Mouse (Mus musculus): ENCODE data around the gene Mettl24. TPM values are rescaled to one million over a fixed set of nuclear protein-coding genes. Genes with fewer than 3 reads are reported as not detected.

The Mettl24 gene
- polyA plus RNA-seq, 1 experiment from 2014 or later: 1.2 TPM

DNA sequence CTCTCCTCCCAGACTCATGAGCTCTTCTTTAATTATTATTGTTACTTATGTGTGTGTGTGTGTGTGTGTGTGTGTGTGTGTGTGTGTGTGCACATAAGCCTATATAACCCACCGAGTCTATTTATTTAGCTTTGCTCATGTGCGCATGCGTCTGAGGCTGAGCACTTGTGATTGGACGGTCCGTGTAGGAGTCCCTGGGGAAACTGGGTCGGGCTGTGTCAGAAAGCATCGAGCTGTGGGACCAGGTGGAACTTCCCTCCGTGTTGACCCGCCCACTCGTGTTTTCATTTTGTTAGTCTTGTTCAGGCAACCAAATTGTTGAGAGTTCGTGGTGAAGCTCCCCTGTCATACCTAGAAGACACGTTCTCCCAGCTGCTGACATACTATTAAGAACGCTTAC lies 35.3 kb downstream of the Mettl24 start:
- no peaks in the 10 kb centered on the region for H3K36me3 ChIP-seq (ENCODE audit: control insufficient read depth, insufficient read depth, low read length)
- no peak overlapping the region for H3K4me3 ChIP-seq (ENCODE audit: low read depth, low read length)
- H3K9ac ChIP-seq (ENCODE audit: low read length): no peak overlapping the region
- 91% methylated on average over 13 of the region's 13 CpGs for WGBS
- H3K4me2 ChIP-seq (ENCODE audit: low read depth, low read length, severe bottlenecking): no peak overlapping the region
- H3K4me1 ChIP-seq (replicated peaks; ENCODE audit: control insufficient read depth, insufficient read depth, low read length): no peaks in the 10 kb centered on the region
- H3K9me3 ChIP-seq (ENCODE audit: control insufficient read depth, low read length): no peaks in the 10 kb centered on the region
- no peak overlapping the region for H3K27ac ChIP-seq (ENCODE audit: low read depth, low read length)
- DNase-seq (ENCODE audit: low spot score): no peak
- H3K27me3 ChIP-seq (ENCODE audit: control insufficient read depth, insufficient read depth, low read length): no peaks in the 10 kb centered on the region
- ATAC-seq (replicated peaks; ENCODE audit: low FRiP score): no peak

DNA sequence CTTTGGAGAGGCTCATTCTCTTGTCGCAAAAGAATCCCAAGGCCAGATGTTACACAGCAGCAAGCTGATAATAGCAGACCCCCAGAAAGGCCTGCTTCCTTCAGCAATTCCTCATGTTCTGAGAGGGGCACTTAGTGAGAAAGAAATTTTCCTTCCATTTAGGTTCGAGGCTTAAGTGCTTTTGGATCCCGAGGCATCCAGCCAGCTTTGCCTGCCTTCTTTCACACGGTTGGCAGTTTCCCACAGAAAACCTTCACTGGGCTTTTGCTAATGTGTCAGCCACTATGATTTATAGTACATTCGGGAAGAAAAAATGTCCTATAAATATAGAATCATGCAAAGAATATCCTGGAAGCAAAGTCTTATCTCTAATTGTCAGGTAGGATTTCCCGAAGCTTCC lies 36.0 kb downstream of the Mettl24 start:
- Histone ChIP-seq H3K4me1 (replicated peaks; ENCODE audit: control insufficient read depth, insufficient read depth, low read length) (0 out of 2 replicates have a peak, but pooled peaks cover under 1% of the 10 kb centered on the region), H3K4me3 (ENCODE audit: low read depth, low read length) (no peak overlapping the region), H3K27ac (ENCODE audit: low read depth, low read length) (no peak overlapping the region), H3K9me3 (ENCODE audit: control insufficient read depth, low read length) (no peaks in the 10 kb centered on the region), H3K9ac (ENCODE audit: low read length) (no peak overlapping the region), H3K36me3 (ENCODE audit: control insufficient read depth, insufficient read depth, low read length) (no peaks in the 10 kb centered on the region), H3K27me3 (ENCODE audit: control insufficient read depth, insufficient read depth, low read length) (no peaks in the 10 kb centered on the region), H3K4me2 (ENCODE audit: low read depth, low read length, severe bottlenecking) (no peak overlapping the region)
- WGBS: 87% methylated on average over 6 of the region's 6 CpGs
- ATAC-seq (replicated peaks; ENCODE audit: low FRiP score): no peak
- no peak for DNase-seq (ENCODE audit: low spot score)

DNA sequence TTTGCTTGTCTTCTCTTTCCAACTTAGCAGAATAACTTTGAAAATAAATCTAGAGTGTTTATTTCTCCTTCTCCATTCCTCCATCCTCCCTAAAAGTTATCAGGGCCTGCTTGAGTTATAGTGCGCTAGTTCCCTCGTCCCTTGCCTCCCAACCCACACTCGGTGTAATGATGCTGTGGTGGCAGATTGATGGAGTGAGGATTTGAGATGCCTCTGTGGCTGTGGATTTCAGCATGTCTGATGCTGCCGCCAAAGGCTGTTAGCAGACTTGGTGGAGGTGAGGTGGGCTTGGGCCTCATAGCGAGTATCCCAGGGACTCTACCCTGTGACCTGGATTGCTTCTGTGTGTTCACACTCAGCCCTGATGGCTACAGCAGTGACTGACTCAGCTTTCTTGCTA lies 37.8 kb downstream of the Mettl24 start:
- DNase-seq (ENCODE audit: low spot score) (no peak), ATAC-seq (replicated peaks; ENCODE audit: low FRiP score) (no peak)
- Histone ChIP-seq H3K4me2 (ENCODE audit: low read depth, low read length, severe bottlenecking) (no peak overlapping the region), H3K4me1 (replicated peaks; ENCODE audit: control insufficient read depth, insufficient read depth, low read length) (peaks cover 5% of the 10 kb centered on the region; the same call in 1 of the 2 replicates), H3K9ac (ENCODE audit: low read length) (no peak overlapping the region), H3K27me3 (ENCODE audit: control insufficient read depth, insufficient read depth, low read length) (no peaks in the 10 kb centered on the region), H3K9me3 (ENCODE audit: control insufficient read depth, low read length) (no peaks in the 10 kb centered on the region), H3K36me3 (ENCODE audit: control insufficient read depth, insufficient read depth, low read length) (no peaks in the 10 kb centered on the region), H3K4me3 (ENCODE audit: low read depth, low read length) (no peak overlapping the region), H3K27ac (ENCODE audit: low read depth, low read length) (no peak overlapping the region)
- WGBS: 86% methylated on average over 5 of the region's 5 CpGs

DNA sequence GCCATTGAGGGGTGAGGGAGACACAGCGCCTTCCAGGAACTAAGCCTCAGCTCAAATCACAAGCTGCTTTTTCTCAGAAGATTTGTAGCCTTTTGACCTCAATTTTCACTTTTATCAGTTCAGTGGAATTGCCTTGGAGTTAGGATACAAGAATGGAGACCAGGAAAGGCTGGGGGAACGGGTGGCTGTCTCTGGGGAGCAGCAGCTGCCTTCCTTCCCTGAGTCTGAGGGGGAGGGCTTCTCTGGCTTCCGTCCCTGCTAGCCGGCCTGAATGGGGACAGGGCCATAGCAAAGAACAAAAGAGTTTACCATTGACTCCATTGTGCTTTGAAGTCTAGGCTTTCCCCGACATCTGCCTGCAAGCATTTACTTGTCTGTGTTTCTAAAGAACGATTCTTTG lies 41.3 kb downstream of the Mettl24 start:
- H3K4me2 ChIP-seq (ENCODE audit: low read depth, low read length, severe bottlenecking): no peak overlapping the region
- no peak for DNase-seq (ENCODE audit: low spot score)
- 19% methylated on average over 6 of the region's 6 CpGs for WGBS
- no peaks in the 10 kb centered on the region for H3K9me3 ChIP-seq (ENCODE audit: control insufficient read depth, low read length)
- no peaks in the 10 kb centered on the region for H3K27me3 ChIP-seq (ENCODE audit: control insufficient read depth, insufficient read depth, low read length)
- no peak for ATAC-seq (replicated peaks; ENCODE audit: low FRiP score)
- no peak overlapping the region for H3K4me3 ChIP-seq (ENCODE audit: low read depth, low read length)
- H3K9ac ChIP-seq (ENCODE audit: low read length): no peak overlapping the region
- H3K36me3 ChIP-seq (ENCODE audit: control insufficient read depth, insufficient read depth, low read length): no peaks in the 10 kb centered on the region
- H3K4me1 ChIP-seq (replicated peaks; ENCODE audit: control insufficient read depth, insufficient read depth, low read length): peaks cover 10% of the 10 kb centered on the region
- no peak overlapping the region for H3K27ac ChIP-seq (ENCODE audit: low read depth, low read length)

DNA sequence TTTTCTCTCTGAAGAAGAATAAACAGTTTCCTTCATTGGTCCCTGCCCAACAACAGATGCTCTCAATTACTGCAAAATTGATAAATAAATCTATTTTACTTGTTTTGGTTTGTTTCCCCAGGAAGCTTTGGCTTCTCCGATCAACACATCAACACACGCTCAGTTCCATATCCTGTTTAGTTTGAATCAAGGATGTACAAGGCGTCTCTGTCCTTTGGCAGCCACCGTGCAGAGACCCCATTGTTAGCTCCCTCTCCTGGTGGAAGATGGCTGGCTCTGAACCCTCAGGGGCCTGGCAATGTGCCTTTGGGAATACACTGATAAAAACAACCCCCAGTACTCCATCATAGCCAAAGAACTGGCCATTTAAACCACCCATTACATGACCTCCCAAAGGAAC lies 42.0 kb downstream of the Mettl24 start:
- H3K4me1 ChIP-seq (replicated peaks; ENCODE audit: control insufficient read depth, insufficient read depth, low read length): peaks cover 10% of the 10 kb centered on the region
- no peaks in the 10 kb centered on the region for H3K27me3 ChIP-seq (ENCODE audit: control insufficient read depth, insufficient read depth, low read length)
- no peak overlapping the region for H3K9ac ChIP-seq (ENCODE audit: low read length)
- 53% methylated on average over 4 of the region's 4 CpGs for WGBS
- no peak overlapping the region for H3K4me3 ChIP-seq (ENCODE audit: low read depth, low read length)
- no peaks in the 10 kb centered on the region for H3K36me3 ChIP-seq (ENCODE audit: control insufficient read depth, insufficient read depth, low read length)
- DNase-seq (ENCODE audit: low spot score) (no peak), ATAC-seq (replicated peaks; ENCODE audit: low FRiP score) (no peak)
- H3K4me2 ChIP-seq (ENCODE audit: low read depth, low read length, severe bottlenecking): no peak overlapping the region
- H3K27ac ChIP-seq (ENCODE audit: low read depth, low read length): no peak overlapping the region
- no peaks in the 10 kb centered on the region for H3K9me3 ChIP-seq (ENCODE audit: control insufficient read depth, low read length)

DNA sequence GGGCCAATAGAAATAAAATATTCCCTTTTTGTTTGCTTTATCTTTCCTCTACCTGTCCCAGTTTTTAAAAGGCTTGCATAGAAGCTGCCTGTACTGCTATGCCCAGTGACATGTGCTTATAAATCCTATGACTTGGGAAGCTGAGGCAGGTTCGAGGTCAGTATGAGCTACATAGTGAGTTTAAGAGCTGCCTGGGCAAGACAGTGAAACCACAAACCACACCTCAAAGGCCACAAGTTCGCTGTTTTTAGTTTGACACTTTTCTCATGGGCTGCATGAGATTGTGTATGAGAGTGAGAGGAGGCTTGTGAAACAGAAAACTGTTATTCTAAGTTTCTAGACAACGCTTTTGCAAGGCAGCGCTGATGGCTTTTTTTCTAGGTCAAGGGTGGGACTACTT lies 42.4 kb downstream of the Mettl24 start:
- DNase-seq (ENCODE audit: low spot score) (no peak), ATAC-seq (replicated peaks; ENCODE audit: low FRiP score) (no peak)
- WGBS: 88% methylated on average over 4 of the region's 4 CpGs
- Histone ChIP-seq H3K9me3 (ENCODE audit: control insufficient read depth, low read length) (no peaks in the 10 kb centered on the region), H3K4me2 (ENCODE audit: low read depth, low read length, severe bottlenecking) (no peak overlapping the region), H3K4me3 (ENCODE audit: low read depth, low read length) (no peak overlapping the region), H3K4me1 (replicated peaks; ENCODE audit: control insufficient read depth, insufficient read depth, low read length) (peaks cover 10% of the 10 kb centered on the region), H3K27ac (ENCODE audit: low read depth, low read length) (no peak overlapping the region), H3K27me3 (ENCODE audit: control insufficient read depth, insufficient read depth, low read length) (no peaks in the 10 kb centered on the region), H3K36me3 (ENCODE audit: control insufficient read depth, insufficient read depth, low read length) (no peaks in the 10 kb centered on the region), H3K9ac (ENCODE audit: low read length) (no peak overlapping the region)

DNA sequence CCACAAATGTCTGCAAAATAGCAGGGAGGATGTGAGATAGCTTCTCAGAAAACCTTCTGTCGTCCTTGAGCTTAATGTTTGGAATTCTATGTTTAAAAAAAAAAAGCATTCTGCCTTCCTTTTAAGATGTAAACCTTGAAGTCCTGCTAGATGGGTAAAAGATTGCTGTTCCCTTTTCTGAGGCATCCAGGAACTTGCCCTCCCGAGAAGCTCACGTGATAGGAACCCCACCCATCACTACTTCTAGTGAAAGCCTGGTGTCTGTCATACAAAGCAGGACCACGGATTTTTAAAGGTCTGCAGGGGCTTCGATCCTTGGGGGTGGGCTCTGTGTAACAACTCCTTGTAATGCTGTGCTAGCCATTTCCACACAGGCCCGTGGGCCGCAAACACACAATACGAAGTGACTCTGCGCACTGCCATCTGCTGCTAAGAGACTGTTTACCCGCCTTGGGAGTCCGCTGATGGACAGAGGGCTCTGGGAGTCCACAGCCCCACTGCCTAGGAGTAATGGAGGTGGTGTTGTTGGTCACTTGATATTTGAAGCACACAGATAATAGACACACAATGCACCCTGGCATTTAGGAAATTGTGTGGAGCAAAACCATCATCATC lies 43.3 kb downstream of the Mettl24 start:
- H3K4me1 ChIP-seq (replicated peaks; ENCODE audit: control insufficient read depth, insufficient read depth, low read length): peaks cover 10% of the 10 kb centered on the region
- H3K27me3 ChIP-seq (ENCODE audit: control insufficient read depth, insufficient read depth, low read length): no peaks in the 10 kb centered on the region
- H3K9me3 ChIP-seq (ENCODE audit: control insufficient read depth, low read length): no peaks in the 10 kb centered on the region
- no peak overlapping the region for H3K4me2 ChIP-seq (ENCODE audit: low read depth, low read length, severe bottlenecking)
- H3K36me3 ChIP-seq (ENCODE audit: control insufficient read depth, insufficient read depth, low read length): no peaks in the 10 kb centered on the region
- DNase-seq (ENCODE audit: low spot score) (no peak), ATAC-seq (replicated peaks; ENCODE audit: low FRiP score) (no peak)
- H3K9ac ChIP-seq (ENCODE audit: low read length): no peak overlapping the region
- 65% methylated on average over 11 of the region's 11 CpGs for WGBS
- no peak overlapping the region for H3K27ac ChIP-seq (ENCODE audit: low read depth, low read length)
- H3K4me3 ChIP-seq (ENCODE audit: low read depth, low read length): no peak overlapping the region

DNA sequence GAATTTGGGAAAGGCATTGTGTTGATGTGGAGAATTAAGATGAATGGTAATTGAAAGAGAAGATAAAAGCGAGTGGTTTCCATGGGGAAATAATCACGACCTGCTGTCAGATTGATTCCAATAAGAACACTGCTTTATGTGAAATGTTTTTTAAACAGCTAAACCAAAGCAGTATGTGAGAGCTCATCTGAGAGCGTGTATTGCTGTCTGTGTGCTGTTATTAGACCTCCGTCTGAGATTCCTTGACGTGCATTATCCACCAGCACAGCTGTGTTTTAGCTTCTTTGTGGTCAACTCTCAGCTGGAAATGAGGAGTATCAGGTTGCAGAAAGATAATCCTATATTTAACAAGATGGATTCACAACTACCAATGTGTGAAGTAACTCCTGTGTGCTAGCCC lies 43.9 kb downstream of the Mettl24 start:
- peaks cover 10% of the 10 kb centered on the region for H3K4me1 ChIP-seq (replicated peaks; ENCODE audit: control insufficient read depth, insufficient read depth, low read length)
- H3K36me3 ChIP-seq (ENCODE audit: control insufficient read depth, insufficient read depth, low read length): no peaks in the 10 kb centered on the region
- H3K27me3 ChIP-seq (ENCODE audit: control insufficient read depth, insufficient read depth, low read length): no peaks in the 10 kb centered on the region
- no peak for DNase-seq (ENCODE audit: low spot score)
- no peaks in the 10 kb centered on the region for H3K9me3 ChIP-seq (ENCODE audit: control insufficient read depth, low read length)
- H3K4me3 ChIP-seq (ENCODE audit: low read depth, low read length): no peak overlapping the region
- WGBS: 22% methylated on average over 5 of the region's 5 CpGs
- no peak overlapping the region for H3K9ac ChIP-seq (ENCODE audit: low read length)
- no peak for ATAC-seq (replicated peaks; ENCODE audit: low FRiP score)
- no peak overlapping the region for H3K4me2 ChIP-seq (ENCODE audit: low read depth, low read length, severe bottlenecking)
- no peak overlapping the region for H3K27ac ChIP-seq (ENCODE audit: low read depth, low read length)

DNA sequence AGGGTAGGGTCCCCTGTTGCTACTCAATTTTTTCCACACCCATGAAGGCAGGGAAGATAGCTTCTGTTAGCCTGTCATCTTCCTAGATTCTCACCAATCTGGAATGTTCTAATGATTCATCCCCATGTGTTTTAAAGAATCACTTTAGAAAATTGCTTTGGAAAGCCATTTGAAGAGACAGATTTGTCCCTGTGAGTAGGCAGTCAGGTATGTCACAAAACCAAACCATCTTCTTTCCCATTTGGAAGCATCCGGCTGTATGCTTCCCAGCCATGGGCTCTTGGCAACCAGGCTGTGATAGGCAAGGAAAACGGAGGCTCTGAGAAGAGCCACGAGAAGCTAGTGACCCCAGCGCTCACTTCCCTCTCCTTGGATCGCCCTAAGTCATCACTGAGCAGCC lies 47.1 kb downstream of the Mettl24 start:
- 91% methylated on average over 5 of the region's 5 CpGs for WGBS
- ATAC-seq (replicated peaks; ENCODE audit: low FRiP score): no peak
- Histone ChIP-seq H3K27ac (ENCODE audit: low read depth, low read length) (no peak overlapping the region), H3K9me3 (ENCODE audit: control insufficient read depth, low read length) (no peaks in the 10 kb centered on the region), H3K27me3 (ENCODE audit: control insufficient read depth, insufficient read depth, low read length) (no peaks in the 10 kb centered on the region), H3K36me3 (ENCODE audit: control insufficient read depth, insufficient read depth, low read length) (no peaks in the 10 kb centered on the region), H3K4me3 (ENCODE audit: low read depth, low read length) (no peak overlapping the region), H3K9ac (ENCODE audit: low read length) (no peak overlapping the region), H3K4me1 (replicated peaks; ENCODE audit: control insufficient read depth, insufficient read depth, low read length) (peaks cover 4% of the 10 kb centered on the region), H3K4me2 (ENCODE audit: low read depth, low read length, severe bottlenecking) (no peak overlapping the region)
- no peak for DNase-seq (ENCODE audit: low spot score)

Data from forebrain, embryonic 11.5 days (tissue).